Mouse (Mus musculus): ENCODE measurements at regions not wholly inside any gene's neighbourhood (a gene's known extent, or its start where the extent isn't known, plus 50 kb on each side); places are given as distances from the start of the nearest gene placed in this dataset.
"Not testable (repeated sequence)": the region's sequence is repeated elsewhere in the genome, so short reads cannot be mapped to it uniquely, and the experiment has no call there.

- ATAC-seq (ENCODE audit: insufficient read depth, low FRiP score, low read depth), result no peak
- no peak overlapping the region for H3K27ac ChIP-seq
- H3K9me3 ChIP-seq, result no peaks in the 10 kb centered on the region
- H3K36me3 ChIP-seq, result no peaks in the 10 kb centered on the region
- H3K27me3 ChIP-seq (replicated peaks), result no peaks in the 10 kb centered on the region
- 28% methylated on average over 2 of the region's 2 CpGs for WGBS
- no peak overlapping the region for H3K4me2 ChIP-seq
- no peak overlapping the region for H3K4me3 ChIP-seq (replicated peaks)
- no peak overlapping the region for H3K9ac ChIP-seq
- H3K4me1 ChIP-seq, result no peaks in the 10 kb centered on the region
These were observed 722.5 kb downstream of the Lrriq3 start for GRCm38 (mm10) chr3:155815693-155816092.

GRCm38 (mm10) chr3:155824863-155825262 is 731.6 kb downstream of the Lrriq3 start:
- Histone ChIP-seq H3K36me3 (no peaks in the 10 kb centered on the region), H3K4me3 (replicated peaks) (no peak overlapping the region), H3K9ac (no peak overlapping the region), H3K27ac (no peak overlapping the region), H3K9me3 (no peaks in the 10 kb centered on the region), H3K4me2 (no peak overlapping the region), H3K4me1 (no peaks in the 10 kb centered on the region), H3K27me3 (replicated peaks) (no peaks in the 10 kb centered on the region)
- WGBS, result 94% methylated on average over 2 of the region's 2 CpGs
- ATAC-seq (ENCODE audit: insufficient read depth, low FRiP score, low read depth), result no peak

- H3K36me3 ChIP-seq, result no peaks in the 10 kb centered on the region
- no peak overlapping the region for H3K9ac ChIP-seq
- no peak overlapping the region for H3K4me2 ChIP-seq
- H3K27me3 ChIP-seq (replicated peaks), result no peaks in the 10 kb centered on the region
- no peaks in the 10 kb centered on the region for H3K9me3 ChIP-seq
- no peak overlapping the region for H3K4me3 ChIP-seq (replicated peaks)
- no peak overlapping the region for H3K27ac ChIP-seq
- no peak for ATAC-seq (ENCODE audit: insufficient read depth, low FRiP score, low read depth)
- no peaks in the 10 kb centered on the region for H3K4me1 ChIP-seq
These were observed 695.3 kb upstream of the Negr1 start for GRCm38 (mm10) chr3:155866286-155866685.

GRCm38 (mm10) chr3:155875696-155876095 is 685.9 kb upstream of the Negr1 start:
- no peak overlapping the region for H3K4me2 ChIP-seq
- no peaks in the 10 kb centered on the region for H3K27me3 ChIP-seq (replicated peaks)
- H3K9ac ChIP-seq, result no peak overlapping the region
- 83% methylated on average over 3 of the region's 3 CpGs for WGBS
- H3K36me3 ChIP-seq, result no peaks in the 10 kb centered on the region
- no peak overlapping the region for H3K27ac ChIP-seq
- H3K9me3 ChIP-seq, result no peaks in the 10 kb centered on the region
- ATAC-seq (ENCODE audit: insufficient read depth, low FRiP score, low read depth), result no peak
- no peak overlapping the region for H3K4me3 ChIP-seq (replicated peaks)
- H3K4me1 ChIP-seq, result no peaks in the 10 kb centered on the region

- Histone ChIP-seq H3K4me1 (no peaks in the 10 kb centered on the region), H3K9ac (no peak overlapping the region), H3K4me2 (no peak overlapping the region), H3K36me3 (no peaks in the 10 kb centered on the region), H3K4me3 (replicated peaks) (no peak overlapping the region), H3K9me3 (no peaks in the 10 kb centered on the region), H3K27ac (no peak overlapping the region), H3K27me3 (replicated peaks) (no peaks in the 10 kb centered on the region)
- 75% methylated on average over 2 of the region's 2 CpGs for WGBS
- ATAC-seq (ENCODE audit: insufficient read depth, low FRiP score, low read depth), result no peak
These were observed 683.2 kb upstream of the Negr1 start for GRCm38 (mm10) chr3:155878401-155878800.

GRCm38 (mm10) chr3:155880722-155881121 is 680.9 kb upstream of the Negr1 start:
- no peak overlapping the region for H3K27ac ChIP-seq
- no peaks in the 10 kb centered on the region for H3K9me3 ChIP-seq
- no peaks in the 10 kb centered on the region for H3K4me1 ChIP-seq
- no peak overlapping the region for H3K4me3 ChIP-seq (replicated peaks)
- no peak for ATAC-seq (ENCODE audit: insufficient read depth, low FRiP score, low read depth)
- H3K36me3 ChIP-seq, result no peaks in the 10 kb centered on the region
- no peak overlapping the region for H3K9ac ChIP-seq
- WGBS, result 76% methylated on average over 4 of the region's 4 CpGs
- no peaks in the 10 kb centered on the region for H3K27me3 ChIP-seq (replicated peaks)
- no peak overlapping the region for H3K4me2 ChIP-seq

- Histone ChIP-seq H3K27ac (no peak overlapping the region), H3K4me3 (replicated peaks) (no peak overlapping the region), H3K9ac (no peak overlapping the region), H3K27me3 (replicated peaks) (no peaks in the 10 kb centered on the region), H3K9me3 (no peaks in the 10 kb centered on the region), H3K4me1 (no peaks in the 10 kb centered on the region), H3K36me3 (no peaks in the 10 kb centered on the region), H3K4me2 (no peak overlapping the region)
- WGBS, result 75% methylated on average over 6 of the region's 6 CpGs
- no peak for ATAC-seq (ENCODE audit: insufficient read depth, low FRiP score, low read depth)
These were observed 645.6 kb upstream of the Negr1 start for GRCm38 (mm10) chr3:155915981-155916380.

GRCm38 (mm10) chr3:155942896-155943295 is 618.7 kb upstream of the Negr1 start:
- Histone ChIP-seq H3K9me3 (no peaks in the 10 kb centered on the region), H3K4me1 (no peaks in the 10 kb centered on the region), H3K27me3 (replicated peaks) (no peaks in the 10 kb centered on the region), H3K9ac (no peak overlapping the region), H3K27ac (no peak overlapping the region), H3K4me2 (no peak overlapping the region), H3K4me3 (replicated peaks) (no peak overlapping the region), H3K36me3 (no peaks in the 10 kb centered on the region)
- no peak for ATAC-seq (ENCODE audit: insufficient read depth, low FRiP score, low read depth)
- WGBS, result 70% methylated on average over 2 of the region's 2 CpGs

- ATAC-seq (ENCODE audit: insufficient read depth, low FRiP score, low read depth), result peak; percentile 47
- H3K27ac ChIP-seq, result no peak overlapping the region
- H3K36me3 ChIP-seq, result no peaks in the 10 kb centered on the region
- H3K27me3 ChIP-seq (replicated peaks), result no peaks in the 10 kb centered on the region
- no peaks in the 10 kb centered on the region for H3K9me3 ChIP-seq
- H3K4me2 ChIP-seq, result no peak overlapping the region
- H3K4me1 ChIP-seq, result no peaks in the 10 kb centered on the region
- 32% methylated on average over 2 of the region's 2 CpGs for WGBS
- no peak overlapping the region for H3K4me3 ChIP-seq (replicated peaks)
- no peak overlapping the region for H3K9ac ChIP-seq
These were observed 617.4 kb upstream of the Negr1 start for GRCm38 (mm10) chr3:155944042-155944735.

GRCm38 (mm10) chr3:155945188-155945587 is 616.4 kb upstream of the Negr1 start:
- no peaks in the 10 kb centered on the region for H3K36me3 ChIP-seq
- 89% methylated on average over 2 of the region's 2 CpGs for WGBS
- no peaks in the 10 kb centered on the region for H3K27me3 ChIP-seq (replicated peaks)
- no peaks in the 10 kb centered on the region for H3K9me3 ChIP-seq
- ATAC-seq (ENCODE audit: insufficient read depth, low FRiP score, low read depth), result no peak
- no peak overlapping the region for H3K4me3 ChIP-seq (replicated peaks)
- H3K27ac ChIP-seq, result no peak overlapping the region
- H3K9ac ChIP-seq, result no peak overlapping the region
- no peaks in the 10 kb centered on the region for H3K4me1 ChIP-seq
- no peak overlapping the region for H3K4me2 ChIP-seq

- H3K4me2 ChIP-seq; H3K27me3 ChIP-seq (replicated peaks); H3K4me1 ChIP-seq; H3K4me3 ChIP-seq (replicated peaks); H3K36me3 ChIP-seq; H3K9me3 ChIP-seq; H3K27ac ChIP-seq; H3K9ac ChIP-seq: not testable (repeated sequence)
- WGBS, result 44% methylated on average over 2 of the region's 2 CpGs
- 0 out of 2 replicates have a peak, but pooled peaks have one; percentile 10 for ATAC-seq (ENCODE audit: insufficient read depth, low FRiP score, low read depth)
These were observed 599.1 kb upstream of the Negr1 start for GRCm38 (mm10) chr3:155962496-155962895.

GRCm38 (mm10) chr3:155979636-155980035 is 582.0 kb upstream of the Negr1 start:
- WGBS, result 48% methylated on average over 2 of the region's 2 CpGs
- no peak for ATAC-seq (ENCODE audit: insufficient read depth, low FRiP score, low read depth)

GRCm38 (mm10) chr3:155994044-155994443 is 567.5 kb upstream of the Negr1 start:
- H3K4me2 ChIP-seq, result no peak overlapping the region
- no peak overlapping the region for H3K9ac ChIP-seq
- peak; percentile 47 for ATAC-seq (ENCODE audit: insufficient read depth, low FRiP score, low read depth)
- no peak overlapping the region for H3K4me3 ChIP-seq (replicated peaks)
- H3K9me3 ChIP-seq, result no peaks in the 10 kb centered on the region
- no peaks in the 10 kb centered on the region for H3K36me3 ChIP-seq
- H3K4me1 ChIP-seq, result no peaks in the 10 kb centered on the region
- no peaks in the 10 kb centered on the region for H3K27me3 ChIP-seq (replicated peaks)
- WGBS, result 20% methylated on average over 2 of the region's 2 CpGs
- H3K27ac ChIP-seq, result no peak overlapping the region

More at GRCm38 (mm10) chr3:155979636-155980035, 582.0 kb upstream of the Negr1 start:
- Histone ChIP-seq H3K27ac (no peak overlapping the region), H3K9ac (no peak overlapping the region), H3K4me3 (replicated peaks) (no peak overlapping the region), H3K27me3 (replicated peaks) (no peaks in the 10 kb centered on the region), H3K4me1 (no peaks in the 10 kb centered on the region), H3K9me3 (no peaks in the 10 kb centered on the region), H3K36me3 (no peaks in the 10 kb centered on the region), H3K4me2 (no peak overlapping the region)
